Mouse (Mus musculus): ENCODE data around the gene Sost. TPM values are rescaled to one million over a fixed set of nuclear protein-coding genes. Genes with fewer than 3 reads are reported as not detected.
A peak's percentile ranks its signal among the peaks of the same experiment; 100 is the strongest.

The Sost gene
- polyA plus RNA-seq, 1 experiment from 2014 or later: 2.3 TPM

- H3K4me1 ChIP-seq (ENCODE audit: control insufficient read depth, insufficient read depth, low read length): peaks cover 22% of the 10 kb centered on the region
- peaks cover 35% of the 10 kb centered on the region for H3K27me3 ChIP-seq (ENCODE audit: control insufficient read depth, insufficient read depth, low read length)
Measured at GRCm38 (mm10) chr11:101968311-101968710, 1.5 kb upstream of the Sost start.

GRCm38 (mm10) chr11:101965553-101965952 is 1.3 kb downstream of the Sost start:
- WGBS: 7% methylated on average over 2 of the region's 2 CpGs
- Histone ChIP-seq H3K9ac (ENCODE audit: low read length) (no peak overlapping the region), H3K4me3 (ENCODE audit: low read length) (peak overlapping the region; percentile 0; the same call in 1 of the 2 replicates), H3K4me1 (ENCODE audit: control insufficient read depth, insufficient read depth, low read length) (peaks cover 21% of the 10 kb centered on the region), H3K9me3 (replicated peaks; ENCODE audit: control insufficient read depth, low read length) (no peaks in the 10 kb centered on the region), H3K27ac (ENCODE audit: low read length) (no peak overlapping the region), H3K36me3 (ENCODE audit: control insufficient read depth, insufficient read depth) (no peaks in the 10 kb centered on the region), H3K27me3 (ENCODE audit: control insufficient read depth, insufficient read depth, low read length) (peaks cover 53% of the 10 kb centered on the region), H3K4me2 (ENCODE audit: low read depth, low read length) (no peak overlapping the region)
- no peak for ATAC-seq (replicated peaks; ENCODE audit: extremely low read depth, insufficient read depth, low FRiP score)

More at GRCm38 (mm10) chr11:101968311-101968710, 1.5 kb upstream of the Sost start:
- H3K4me3 ChIP-seq (ENCODE audit: low read length): no peak overlapping the region
- no peak overlapping the region for H3K27ac ChIP-seq (ENCODE audit: low read length)
- ATAC-seq (replicated peaks; ENCODE audit: extremely low read depth, insufficient read depth, low FRiP score): no peak
- no peak overlapping the region for H3K4me2 ChIP-seq (ENCODE audit: low read depth, low read length)
- no peak overlapping the region for H3K9ac ChIP-seq (ENCODE audit: low read length)
- 14% methylated on average over 7 of the region's 7 CpGs for WGBS
- peaks cover 5% of the 10 kb centered on the region; the same call in 1 of the 2 replicates for H3K36me3 ChIP-seq (ENCODE audit: control insufficient read depth, insufficient read depth)
- H3K9me3 ChIP-seq (replicated peaks; ENCODE audit: control insufficient read depth, low read length): no peaks in the 10 kb centered on the region

DNA sequence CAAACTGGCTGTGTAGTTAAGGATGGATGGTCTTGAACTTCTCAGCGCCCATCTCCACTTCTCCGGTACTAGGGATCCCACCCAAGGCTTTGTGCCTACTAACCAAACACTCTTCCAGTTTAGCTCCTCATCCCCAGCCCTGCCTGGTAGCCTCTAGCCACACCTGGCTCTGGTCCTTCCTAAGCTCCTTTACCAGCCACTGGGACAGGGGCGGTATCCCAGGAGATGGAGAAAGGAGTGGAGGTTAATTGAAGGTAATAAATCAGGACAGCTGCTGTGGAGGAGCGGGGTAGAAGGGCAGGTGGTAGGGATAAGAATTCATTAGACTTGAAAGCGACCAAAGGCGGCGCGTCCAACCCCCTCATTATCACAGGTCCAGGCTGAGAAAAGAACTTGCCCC is 2.2 kb downstream of the Sost start:
- H3K4me3 ChIP-seq (ENCODE audit: low read length): peak overlapping the region; percentile 66
- no peak for ATAC-seq (replicated peaks; ENCODE audit: extremely low read depth, insufficient read depth, low FRiP score)
- peak overlapping the region; percentile 93 for H3K4me2 ChIP-seq (ENCODE audit: low read depth, low read length)
- H3K9ac ChIP-seq (ENCODE audit: low read length): 0 out of 2 replicates have a peak overlapping the region, but pooled peaks have one; percentile 12
- 27% methylated on average over 8 of the region's 8 CpGs for WGBS
- peaks cover 53% of the 10 kb centered on the region for H3K27me3 ChIP-seq (ENCODE audit: control insufficient read depth, insufficient read depth, low read length)
- no peak overlapping the region for H3K27ac ChIP-seq (ENCODE audit: low read length)
- H3K9me3 ChIP-seq (replicated peaks; ENCODE audit: control insufficient read depth, low read length): no peaks in the 10 kb centered on the region
- H3K36me3 ChIP-seq (ENCODE audit: control insufficient read depth, insufficient read depth): no peaks in the 10 kb centered on the region
- H3K4me1 ChIP-seq (ENCODE audit: control insufficient read depth, insufficient read depth, low read length): peaks cover 21% of the 10 kb centered on the region

GRCm38 (mm10) chr11:101963473-101964291 is 3.1 kb downstream of the Sost start:
- Histone ChIP-seq H3K27ac (ENCODE audit: low read length) (peak overlapping the region; percentile 4), H3K9ac (ENCODE audit: low read length) (peak overlapping the region; percentile 70), H3K36me3 (ENCODE audit: control insufficient read depth, insufficient read depth) (no peaks in the 10 kb centered on the region), H3K4me3 (ENCODE audit: low read length) (peak overlapping the region; percentile 66), H3K4me2 (ENCODE audit: low read depth, low read length) (peak overlapping the region; percentile 93), H3K4me1 (ENCODE audit: control insufficient read depth, insufficient read depth, low read length) (peaks cover 21% of the 10 kb centered on the region), H3K9me3 (replicated peaks; ENCODE audit: control insufficient read depth, low read length) (no peaks in the 10 kb centered on the region), H3K27me3 (ENCODE audit: control insufficient read depth, insufficient read depth, low read length) (peaks cover 53% of the 10 kb centered on the region)
- WGBS: under 1% methylated on average over 78 of the region's 78 CpGs
- peak; percentile 25; the same call in 1 of the 2 replicates for ATAC-seq (replicated peaks; ENCODE audit: extremely low read depth, insufficient read depth, low FRiP score)

GRCm38 (mm10) chr11:101963043-101963442 is 3.8 kb downstream of the Sost start:
- Histone ChIP-seq H3K9me3 (replicated peaks; ENCODE audit: control insufficient read depth, low read length) (no peaks in the 10 kb centered on the region), H3K36me3 (ENCODE audit: control insufficient read depth, insufficient read depth) (no peaks in the 10 kb centered on the region), H3K4me2 (ENCODE audit: low read depth, low read length) (peak overlapping the region; percentile 93), H3K27ac (ENCODE audit: low read length) (peak overlapping the region; percentile 1; the same call in 1 of the 2 replicates), H3K27me3 (ENCODE audit: control insufficient read depth, insufficient read depth, low read length) (peaks cover 55% of the 10 kb centered on the region), H3K4me1 (ENCODE audit: control insufficient read depth, insufficient read depth, low read length) (peaks cover 17% of the 10 kb centered on the region), H3K9ac (ENCODE audit: low read length) (peak overlapping the region; percentile 70), H3K4me3 (ENCODE audit: low read length) (peak overlapping the region; percentile 66)
- WGBS: 9% methylated on average over 11 of the region's 11 CpGs
- ATAC-seq (replicated peaks; ENCODE audit: extremely low read depth, insufficient read depth, low FRiP score): no peak

GRCm38 (mm10) chr11:101957476-101957875 is 9.3 kb downstream of the Sost start:
- Histone ChIP-seq H3K9me3 (replicated peaks; ENCODE audit: control insufficient read depth, low read length) (no peaks in the 10 kb centered on the region), H3K27me3 (ENCODE audit: control insufficient read depth, insufficient read depth, low read length) (peaks cover 17% of the 10 kb centered on the region), H3K27ac (ENCODE audit: low read length) (no peak overlapping the region), H3K36me3 (ENCODE audit: control insufficient read depth, insufficient read depth) (no peaks in the 10 kb centered on the region), H3K4me1 (ENCODE audit: control insufficient read depth, insufficient read depth, low read length) (peaks cover 14% of the 10 kb centered on the region), H3K9ac (ENCODE audit: low read length) (no peak overlapping the region), H3K4me3 (ENCODE audit: low read length) (no peak overlapping the region), H3K4me2 (ENCODE audit: low read depth, low read length) (no peak overlapping the region)
- WGBS: 72% methylated on average over 5 of the region's 5 CpGs
- ATAC-seq (replicated peaks; ENCODE audit: extremely low read depth, insufficient read depth, low FRiP score): no peak

DNA sequence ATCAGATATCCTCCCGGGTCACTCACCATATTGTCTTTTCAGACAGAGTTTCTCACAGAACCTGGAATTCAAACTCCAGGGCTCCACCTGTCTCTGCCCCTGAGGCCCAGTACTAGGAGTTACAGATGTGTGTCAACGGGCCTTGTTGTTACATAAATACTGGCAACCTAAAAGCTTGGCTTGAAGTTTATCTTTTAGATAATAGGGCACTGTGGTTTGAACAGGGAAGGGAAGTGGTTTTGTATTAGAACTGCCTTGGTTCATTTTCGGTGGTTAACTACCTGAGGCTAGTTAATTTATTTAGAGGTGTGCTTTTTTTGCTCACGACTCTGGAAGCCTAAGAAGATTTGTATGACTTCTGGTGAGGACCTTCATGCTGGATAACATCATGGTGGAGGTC is 13.4 kb downstream of the Sost start:
- no peaks in the 10 kb centered on the region for H3K9me3 ChIP-seq (replicated peaks; ENCODE audit: control insufficient read depth, low read length)
- 0 out of 2 replicates have a peak, but pooled peaks cover 3% of the 10 kb centered on the region for H3K27me3 ChIP-seq (ENCODE audit: control insufficient read depth, insufficient read depth, low read length)
- WGBS: 29% methylated on average over 4 of the region's 4 CpGs
- H3K4me2 ChIP-seq (ENCODE audit: low read depth, low read length): peak overlapping the region; percentile 49; the same call in 1 of the 2 replicates
- no peak overlapping the region for H3K4me3 ChIP-seq (ENCODE audit: low read length)
- ATAC-seq (replicated peaks; ENCODE audit: extremely low read depth, insufficient read depth, low FRiP score): no peak
- no peak overlapping the region for H3K9ac ChIP-seq (ENCODE audit: low read length)
- no peaks in the 10 kb centered on the region for H3K36me3 ChIP-seq (ENCODE audit: control insufficient read depth, insufficient read depth)
- H3K4me1 ChIP-seq (ENCODE audit: control insufficient read depth, insufficient read depth, low read length): peaks cover 18% of the 10 kb centered on the region
- peak overlapping the region; percentile 80 for H3K27ac ChIP-seq (ENCODE audit: low read length)

DNA sequence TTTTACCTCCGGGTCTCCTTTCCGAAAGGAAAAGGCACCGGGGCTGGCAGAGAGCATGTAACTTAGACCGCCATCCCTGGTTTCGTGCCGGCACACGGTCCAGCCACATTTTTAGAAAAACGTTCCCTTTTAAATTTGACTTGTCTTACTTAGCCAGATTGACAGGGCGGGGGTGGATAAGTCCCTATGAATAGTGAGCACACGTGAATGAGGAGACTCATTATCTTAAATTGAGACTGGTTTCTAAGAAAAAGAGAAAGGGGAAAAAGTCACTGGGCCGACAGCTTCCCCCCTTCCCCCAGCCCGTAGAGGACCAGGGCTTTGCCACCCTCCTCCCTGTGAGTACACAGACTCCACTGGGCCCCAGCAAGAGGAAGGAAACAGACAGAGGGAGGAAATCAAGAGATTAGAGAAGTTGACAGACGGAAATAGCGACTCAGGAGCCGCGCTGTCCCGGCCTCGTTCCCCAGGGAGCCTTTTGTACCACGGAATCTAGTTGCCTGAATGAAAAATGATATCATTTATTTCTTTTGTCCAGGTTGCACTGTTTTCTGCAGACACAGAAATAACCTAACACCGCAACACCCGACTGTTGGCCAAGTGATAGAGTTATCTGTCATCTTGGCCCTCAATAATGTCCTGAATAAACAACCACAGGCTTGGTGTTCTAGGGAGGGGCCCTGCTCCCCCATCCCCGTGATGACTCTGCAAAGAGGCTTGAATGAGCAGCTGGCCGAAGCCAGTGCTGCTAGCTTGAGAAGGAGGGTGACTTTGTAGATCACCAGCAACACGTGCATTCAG is 14.1 kb downstream of the Sost start:
- H3K4me1 ChIP-seq (ENCODE audit: control insufficient read depth, insufficient read depth, low read length): peaks cover 18% of the 10 kb centered on the region
- H3K4me3 ChIP-seq (ENCODE audit: low read length): peak overlapping the region; percentile 20; the same call in 1 of the 2 replicates
- H3K36me3 ChIP-seq (ENCODE audit: control insufficient read depth, insufficient read depth): no peaks in the 10 kb centered on the region
- WGBS: 17% methylated on average over 24 of the region's 24 CpGs
- peak; percentile 91 for ATAC-seq (replicated peaks; ENCODE audit: extremely low read depth, insufficient read depth, low FRiP score)
- H3K9ac ChIP-seq (ENCODE audit: low read length): no peak overlapping the region
- H3K27ac ChIP-seq (ENCODE audit: low read length): peak overlapping the region; percentile 80
- no peaks in the 10 kb centered on the region for H3K27me3 ChIP-seq (ENCODE audit: control insufficient read depth, insufficient read depth, low read length)
- no peaks in the 10 kb centered on the region for H3K9me3 ChIP-seq (replicated peaks; ENCODE audit: control insufficient read depth, low read length)
- H3K4me2 ChIP-seq (ENCODE audit: low read depth, low read length): peak overlapping the region; percentile 49
